Mouse (Mus musculus) heart, adult 2 months (tissue): ENCODE results near the gene Acad11. TPM values are rescaled to one million over a fixed set of nuclear protein-coding genes. Genes with fewer than 3 reads are reported as not detected.
A peak's percentile ranks its signal among the peaks of the same experiment; 100 is the strongest.

ENCODE experiments used
- DNase-seq, 2 experiments: peaks; one replicate each; pipeline ENCODE4 v3.0.0; 2021
- H3K27ac ChIP-seq: fragments of 200-600 bp; 2 replicates; pipeline ENCODE4 v1.8.1; 2022
- H3K27me3 ChIP-seq: fragments of 200-500 bp; 2 replicates; pipeline ENCODE4 v1.6.1; 2012; ENCODE audit warnings: mild to moderate bottlenecking, low read length, inconsistent platforms, mixed read lengths; ENCODE audit not compliant: control insufficient read depth, insufficient read depth
- H3K36me3 ChIP-seq: fragments of 200-500 bp; 2 replicates; pipeline ENCODE4 v1.6.1; 2012; ENCODE audit warnings: low read length, inconsistent platforms; ENCODE audit not compliant: control insufficient read depth, insufficient read depth
- H3K4me1 ChIP-seq: fragments of 200-500 bp; 2 replicates; pipeline ENCODE4 v1.6.1; 2011; ENCODE audit warnings: low read length; ENCODE audit not compliant: control insufficient read depth, insufficient read depth
- H3K4me3 ChIP-seq: fragments of 200-600 bp; 2 replicates; pipeline ENCODE4 v1.8.1; 2022
- H3K79me2 ChIP-seq: fragments of 200-500 bp; replicated peaks from 2 replicates; pipeline ENCODE4 v1.6.1; 2012; ENCODE audit warnings: mild to moderate bottlenecking, inconsistent platforms, low read length, moderate library complexity, mixed read lengths; ENCODE audit not compliant: control insufficient read depth, insufficient read depth
- H3K9ac ChIP-seq: fragments of 200-500 bp; 2 replicates; pipeline ENCODE4 v1.6.1; 2012; ENCODE audit warnings: low read depth, mild to moderate bottlenecking, control low read depth, inconsistent platforms, low read length, mixed read lengths
- CTCF ChIP-seq: fragments of 200-600 bp; IDR thresholded peaks from 2 replicates; pipeline ENCODE4 v1.8.1; 2022; ENCODE audit warnings: antibody characterized with exemption, mild to moderate bottlenecking, moderate library complexity
- EP300 ChIP-seq: fragments of 200-500 bp; IDR thresholded peaks from 2 replicates; pipeline ENCODE4 v1.6.1; 2011; ENCODE audit warnings: low read depth, low read length, control low read depth; ENCODE audit not compliant: insufficient read depth
- POLR2A ChIP-seq: fragments of 200-500 bp; IDR thresholded peaks from 2 replicates; pipeline ENCODE4 v1.6.1; 2011; ENCODE audit warnings: mild to moderate bottlenecking, low read depth, low read length, control low read depth; ENCODE audit not compliant: insufficient read depth
- WGBS: fragments of 180-500 bp; shearing (Covaris S2); methylation state at CpG from one replicate; pipeline ENCODE4 v1.1.7; 2018; 5-methylcytosine and 5-hydroxymethylcytosine counted together
- intact Hi-C: fragments of 180-260 bp; cut with DNase I; formaldehyde crosslinking; loops from one replicate; pipeline ENCODE4 v1.15.1; 2025
- polyA plus RNA-seq: library from polyadenylated mRNA; depleted of rRNA; stranded (reverse); fragments of >200 nt; gene quantifications from 2 replicates; pipeline ENCODE4 v1.2.3, GENCODE M21; 2012
- total RNA-seq, 2 experiments: library from RNA; stranded (reverse); gene quantifications; 2 replicates each; pipeline ENCODE4 v1.2.3; 2021

Gene Acad11
- total and polyA plus RNA-seq, 3 experiments: 72.8 to 110 (median 99.8) TPM

DNA sequence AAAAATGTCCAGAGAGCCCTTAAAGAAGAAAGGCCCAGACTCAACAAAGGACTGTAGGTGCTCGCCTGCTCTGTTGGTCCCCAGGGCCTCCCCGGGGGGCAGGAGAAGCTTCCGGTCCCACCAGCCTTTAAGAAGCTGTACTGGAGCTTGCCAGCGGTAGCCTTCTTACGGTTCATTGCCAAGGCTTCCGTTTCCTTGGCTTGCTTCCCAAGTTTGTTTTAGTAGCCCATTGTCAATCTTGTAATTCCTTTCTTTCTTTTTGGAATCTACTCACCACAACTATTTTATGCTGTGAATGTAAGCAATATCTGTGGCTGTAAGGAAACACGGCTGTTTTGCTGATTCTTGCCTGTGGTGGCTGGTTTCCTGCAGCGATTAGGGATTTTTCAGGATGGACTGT, 25.4 kb downstream of the Acad11 start:
- 36% methylated on average over 8 of the region's 8 CpGs for WGBS
- Histone ChIP-seq H3K36me3 (0 out of 2 replicates have a peak, but pooled peaks cover 2% of the 10 kb centered on the region), H3K4me3 (no peak overlapping the region), H3K79me2 (no peaks in the 10 kb centered on the region), H3K27me3 (no peaks in the 10 kb centered on the region), H3K9ac (no peak overlapping the region), H3K27ac (peak overlapping the region; percentile 41; the same call in 1 of the 2 replicates), H3K4me1 (peaks cover 4% of the 10 kb centered on the region)
- TF ChIP-seq POLR2A (no peak), EP300 (no peak), CTCF (no peak)
- intact Hi-C loops: no loop called here
- peak; percentile 45 to 49 for DNase-seq

DNA sequence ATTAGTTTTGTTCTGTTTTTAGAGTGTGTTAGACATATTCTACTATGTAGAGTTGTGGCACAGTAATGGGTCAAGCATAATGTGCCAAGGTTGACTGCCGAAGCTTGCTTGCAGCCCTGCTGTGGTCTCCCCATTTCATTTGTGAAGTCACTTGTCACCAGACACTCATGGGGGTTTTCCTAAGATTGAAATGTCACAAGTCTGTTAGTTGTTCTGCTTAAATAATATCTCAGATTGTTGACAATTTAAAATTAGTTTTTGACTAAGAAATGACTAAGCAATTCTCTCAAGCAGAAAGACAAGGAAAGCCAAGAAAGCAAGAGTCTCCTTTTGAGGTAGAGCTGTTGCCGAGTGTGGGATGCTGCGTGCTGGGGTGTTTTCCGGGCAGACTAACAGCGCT, 29.8 kb downstream of the Acad11 start:
- Histone ChIP-seq H3K27me3 (no peaks in the 10 kb centered on the region), H3K27ac (no peak overlapping the region), H3K9ac (no peak overlapping the region), H3K4me1 (peaks cover 4% of the 10 kb centered on the region), H3K36me3 (0 out of 2 replicates have a peak, but pooled peaks cover 2% of the 10 kb centered on the region), H3K4me3 (no peak overlapping the region), H3K79me2 (no peaks in the 10 kb centered on the region)
- no peak for DNase-seq
- WGBS: 96% methylated on average over 5 of the region's 5 CpGs
- intact Hi-C loops: no loop called here
- TF ChIP-seq EP300 (no peak), POLR2A (no peak)

DNA sequence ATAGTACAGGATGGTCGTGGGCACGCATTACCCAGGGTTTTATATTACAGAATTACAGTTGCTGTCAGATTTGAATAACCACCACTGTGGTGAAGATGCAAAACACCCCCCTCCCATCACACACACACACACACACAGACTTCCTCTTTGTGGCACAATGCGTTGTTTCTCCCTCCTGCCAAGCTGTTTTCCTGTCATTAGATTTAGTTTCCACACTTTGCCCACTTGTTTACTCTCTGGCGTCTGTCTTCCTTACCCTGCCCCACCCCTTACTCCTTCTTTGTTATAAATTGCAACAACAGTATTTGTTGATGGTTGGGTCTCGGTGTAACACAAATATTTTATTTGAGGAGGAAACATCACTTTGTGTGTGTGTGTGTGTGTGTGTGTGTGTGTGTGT, 35.1 kb downstream of the Acad11 start:
- no peaks in the 10 kb centered on the region for H3K27me3 ChIP-seq
- intact Hi-C loops: no loop called here
- no peak for DNase-seq
- H3K4me3 ChIP-seq: no peak overlapping the region
- no peaks in the 10 kb centered on the region for H3K4me1 ChIP-seq
- H3K9ac ChIP-seq: no peak overlapping the region
- no peaks in the 10 kb centered on the region for H3K36me3 ChIP-seq
- H3K27ac ChIP-seq: no peak overlapping the region
- no peak for TF ChIP-seq POLR2A
- TF ChIP-seq CTCF: no peak
- no peak for TF ChIP-seq EP300
- no peaks in the 10 kb centered on the region for H3K79me2 ChIP-seq
- WGBS: 49% methylated on average over 5 of the region's 5 CpGs

DNA sequence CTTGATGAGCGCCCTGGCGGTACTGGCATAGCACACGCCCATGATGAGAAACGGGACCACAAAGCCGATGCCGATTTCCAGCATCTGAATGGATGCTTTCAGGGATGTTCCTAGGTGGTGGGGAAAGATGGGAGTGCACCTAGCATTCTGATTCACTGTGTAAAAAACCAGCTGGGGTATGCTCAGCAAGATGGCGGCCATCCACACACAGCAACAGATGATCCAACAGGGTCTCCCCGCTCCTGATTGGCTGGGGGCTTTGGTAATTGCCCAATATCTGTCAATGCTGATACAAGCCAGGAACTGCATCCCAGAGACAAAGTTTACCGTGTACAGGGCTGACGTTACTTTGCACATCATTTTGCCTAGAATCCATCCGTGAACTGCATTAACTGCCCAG, 35.9 kb downstream of the Acad11 start:
- intact Hi-C loops: no loop called here
- Histone ChIP-seq H3K79me2 (no peaks in the 10 kb centered on the region), H3K27ac (no peak overlapping the region), H3K27me3 (no peaks in the 10 kb centered on the region), H3K4me3 (no peak overlapping the region), H3K36me3 (no peaks in the 10 kb centered on the region), H3K9ac (no peak overlapping the region), H3K4me1 (no peaks in the 10 kb centered on the region)
- TF ChIP-seq EP300: no peak
- TF ChIP-seq POLR2A: no peak
- no peak for TF ChIP-seq CTCF
- no peak for DNase-seq
- WGBS: 94% methylated on average over 11 of the region's 11 CpGs

DNA sequence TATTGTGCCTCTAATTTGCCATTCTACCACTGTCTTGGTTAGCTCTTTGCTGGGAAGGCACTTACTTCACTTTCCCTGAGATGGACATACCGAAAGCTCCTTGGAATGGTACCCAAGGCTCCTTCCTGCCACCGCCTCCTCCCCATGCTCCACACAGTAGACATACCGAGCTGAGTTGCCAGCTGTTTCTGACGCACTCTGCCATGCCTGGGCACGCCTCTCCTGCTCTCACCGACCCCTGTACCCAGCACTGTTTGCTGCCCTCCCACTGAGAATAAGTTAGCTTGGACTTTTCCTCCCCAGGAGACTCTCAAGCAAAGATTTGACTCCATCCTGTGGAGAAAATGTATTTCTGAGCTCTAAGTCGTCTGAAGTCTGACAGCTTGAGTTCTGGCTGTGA, 37.6 kb downstream of the Acad11 start:
- Histone ChIP-seq H3K27me3 (no peaks in the 10 kb centered on the region), H3K9ac (peak overlapping the region; percentile 36; the same call in 1 of the 2 replicates), H3K79me2 (no peaks in the 10 kb centered on the region), H3K36me3 (no peaks in the 10 kb centered on the region), H3K27ac (no peak overlapping the region), H3K4me3 (no peak overlapping the region), H3K4me1 (no peaks in the 10 kb centered on the region)
- intact Hi-C loops: no loop called here
- no peak for DNase-seq
- TF ChIP-seq POLR2A (no peak), EP300 (no peak), CTCF (no peak)
- WGBS: 53% methylated on average over 7 of the region's 7 CpGs

DNA sequence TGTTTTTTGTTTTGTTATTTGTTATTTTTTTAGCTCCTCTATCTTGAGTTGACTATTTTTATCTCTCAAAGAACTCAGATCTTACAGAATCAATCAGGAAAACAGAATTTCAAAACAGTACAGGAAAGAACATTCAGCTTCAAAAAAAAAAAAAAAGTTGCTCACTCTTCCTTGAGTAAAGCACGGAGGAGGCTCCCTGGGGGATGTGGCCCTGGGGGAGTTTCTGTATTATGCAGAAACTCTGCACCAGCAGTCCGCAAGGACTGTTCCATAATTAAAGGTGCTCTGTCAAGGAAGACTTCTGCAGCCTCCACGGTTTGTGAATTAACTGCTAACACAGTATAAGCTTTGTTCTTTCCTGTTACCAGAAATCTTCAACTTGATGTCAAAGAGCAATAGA, 38.3 kb downstream of the Acad11 start:
- WGBS: 37% methylated on average over 3 of the region's 3 CpGs
- Histone ChIP-seq H3K9ac (no peak overlapping the region), H3K79me2 (no peaks in the 10 kb centered on the region), H3K27me3 (no peaks in the 10 kb centered on the region), H3K36me3 (no peaks in the 10 kb centered on the region), H3K27ac (no peak overlapping the region), H3K4me1 (no peaks in the 10 kb centered on the region), H3K4me3 (no peak overlapping the region)
- intact Hi-C loops: no loop called here
- TF ChIP-seq EP300 (no peak), CTCF (no peak), POLR2A (no peak)
- DNase-seq: peak in 1 of 2 experiments; percentile 16
